8 mouse cellular contexts compared by ENCODE assay signal in genomic region chrX:20703741-20704290, GRCm38 (mm10). TPM values are rescaled to one million over a fixed set of nuclear protein-coding genes. Genes with fewer than 3 reads are reported as not detected.
DNase-seq lines count a peak whose midpoint lies in the region; ATAC-seq and TF ChIP-seq lines count a peak whose summit lies in the region.

Gene Usp11, plus strand, starts transcription at chrX:20703906.

- peak within 1 kb of the TSS; percentile 93 for H3K27ac ChIP-seq in kidney, adult 2 months (ENCODE audit: insufficient read depth, low read depth, low read length)
- peak within 1 kb of the TSS; percentile 95 for H3K27ac ChIP-seq in forebrain, embryonic 15.5 days (replicated peaks)
- peak within 1 kb of the TSS; percentile 93 for H3K27ac ChIP-seq in intestine, embryonic 14.5 days (ENCODE audit: low read depth)
- H3K27ac ChIP-seq in limb, embryonic 11.5 days (replicated peaks; ENCODE audit: low read depth, low read length), result peak within 1 kb of the TSS; percentile 84
- peak within 1 kb of the TSS; percentile 87 for H3K27ac ChIP-seq in midbrain, embryonic 16.5 days (ENCODE audit: low read length)

- WGBS in kidney, adult 2 months, result under 1% methylated on average over 32 of the region's 32 CpGs
- 20% methylated on average over 32 of the region's 32 CpGs for whole genome bisulfite sequencing in forebrain, embryonic 15.5 days
- WGBS in intestine, embryonic 14.5 days, result 18% methylated on average over 32 of the region's 32 CpGs
- WGBS in limb, embryonic 11.5 days, result 17% methylated on average over 32 of the region's 32 CpGs
- 13% methylated on average over 30 of the region's 32 CpGs for WGBS in midbrain, embryonic 16.5 days

- no peak for TF ChIP-seq CTCF in kidney, adult 2 months (conservative IDR thresholded peaks at IDR 0.05; ENCODE audit: insufficient read depth, insufficient read length, low read depth, low read length)

- DNase-seq in kidney, adult 2 months, result no peak
- DNase-seq in kidney, adult 18-20 months, result no peak
- peak; percentile 64 for DNase-seq in brain, embryonic 18.5 days (ENCODE audit: low read depth, low spot score)
- peak; percentile 79 for DNase-seq in intestine, embryonic 14.5 days (ENCODE audit: low spot score)
- DNase-seq in limb, embryonic 11.5 days (ENCODE audit: low spot score), result peak; percentile 67
- peak; percentile 50 for DNase-seq in testis, postnatal 10 days (ENCODE audit: low spot score)

- peak; percentile 78 for ATAC-seq in forebrain, embryonic 15.5 days (replicated peaks)
- ATAC-seq in intestine, embryonic 14.5 days (replicated peaks; ENCODE audit: low FRiP score, low TSS enrichment, low read depth), result peak; percentile 48
- ATAC-seq in limb, embryonic 11.5 days (ENCODE audit: insufficient number of reproducible peaks, low FRiP score, low TSS enrichment, low read depth), result peak; percentile 58
- ATAC-seq in midbrain, embryonic 16.5 days, result peak; percentile 91

- no peaks in the 10 kb centered on the region for H3K27me3 ChIP-seq in kidney, adult 2 months (replicated peaks; ENCODE audit: control insufficient read depth, insufficient read depth, low read length)
- H3K27me3 ChIP-seq in forebrain, embryonic 15.5 days, result no peaks in the 10 kb centered on the region
- H3K27me3 ChIP-seq in intestine, embryonic 14.5 days (replicated peaks; ENCODE audit: control insufficient read depth, insufficient read depth, low read length), result no peaks in the 10 kb centered on the region
- H3K27me3 ChIP-seq in limb, embryonic 11.5 days (ENCODE audit: control insufficient read depth, insufficient read depth, low read length), result no peaks in the 10 kb centered on the region
- no peaks in the 10 kb centered on the region for H3K27me3 ChIP-seq in midbrain, embryonic 16.5 days (ENCODE audit: control insufficient read depth, insufficient read depth, low read depth, low read length)

- H3K9ac ChIP-seq in forebrain, embryonic 15.5 days (replicated peaks), result peak within 1 kb of the TSS; percentile 67
- H3K9ac ChIP-seq in intestine, embryonic 14.5 days (ENCODE audit: low read length), result peak within 1 kb of the TSS; percentile 69
- peak within 1 kb of the TSS; percentile 55 for H3K9ac ChIP-seq in limb, embryonic 11.5 days (ENCODE audit: low read length)
- H3K9ac ChIP-seq in midbrain, embryonic 16.5 days (ENCODE audit: low read depth, low read length), result peak within 1 kb of the TSS; percentile 70

- no peaks in the 10 kb centered on the region; the same call in 1 of the 2 replicates for H3K36me3 ChIP-seq in kidney, adult 2 months (ENCODE audit: control insufficient read depth, insufficient read depth, low read length)
- peaks cover 7% of the 10 kb centered on the region; the same call in 1 of the 2 replicates for H3K36me3 ChIP-seq in forebrain, embryonic 15.5 days
- peaks cover 6% of the 10 kb centered on the region for H3K36me3 ChIP-seq in intestine, embryonic 14.5 days (ENCODE audit: control insufficient read depth, insufficient read depth, low read length)
- H3K36me3 ChIP-seq in limb, embryonic 11.5 days (ENCODE audit: control insufficient read depth, insufficient read depth, low read length), result no peaks in the 10 kb centered on the region
- H3K36me3 ChIP-seq in midbrain, embryonic 16.5 days (ENCODE audit: control insufficient read depth, insufficient read depth, low read length), result no peaks in the 10 kb centered on the region

- peak within 1 kb of the TSS; percentile 97 for H3K4me3 ChIP-seq in kidney, adult 2 months (ENCODE audit: insufficient read depth, low read depth, low read length)
- H3K4me3 ChIP-seq in forebrain, embryonic 15.5 days, result peak within 1 kb of the TSS; percentile 65
- H3K4me3 ChIP-seq in intestine, embryonic 14.5 days (ENCODE audit: low read depth, low read length), result peak within 1 kb of the TSS; percentile 55
- H3K4me3 ChIP-seq in limb, embryonic 11.5 days (ENCODE audit: low read depth, low read length), result peak within 1 kb of the TSS; percentile 49
- peak within 1 kb of the TSS; percentile 65 for H3K4me3 ChIP-seq in midbrain, embryonic 16.5 days (ENCODE audit: low read depth, low read length)

- peak; percentile 13 for TF ChIP-seq POLR2A in kidney, adult 2 months (IDR thresholded peaks at IDR 0.05; ENCODE audit: low read depth, low read length)

- no peaks in the 10 kb centered on the region for H3K9me3 ChIP-seq in forebrain, embryonic 15.5 days
- H3K9me3 ChIP-seq in intestine, embryonic 14.5 days (ENCODE audit: control insufficient read depth, low read length), result no peaks in the 10 kb centered on the region
- no peaks in the 10 kb centered on the region for H3K9me3 ChIP-seq in limb, embryonic 11.5 days (ENCODE audit: control insufficient read depth, low read length)
- H3K9me3 ChIP-seq in midbrain, embryonic 16.5 days (replicated peaks; ENCODE audit: control insufficient read depth, low read length, poor library complexity, severe bottlenecking), result no peaks in the 10 kb centered on the region

- H3K4me2 ChIP-seq in forebrain, embryonic 15.5 days (replicated peaks), result peak within 1 kb of the TSS; percentile 43
- peak within 1 kb of the TSS; percentile 50 for H3K4me2 ChIP-seq in intestine, embryonic 14.5 days (ENCODE audit: low read length)
- H3K4me2 ChIP-seq in limb, embryonic 11.5 days (ENCODE audit: low read depth, severe bottlenecking), result peak within 1 kb of the TSS; percentile 44
- peak within 1 kb of the TSS; percentile 51 for H3K4me2 ChIP-seq in midbrain, embryonic 16.5 days (ENCODE audit: low read length)

- no peaks in the 10 kb centered on the region for H3K4me1 ChIP-seq in kidney, adult 2 months (ENCODE audit: control insufficient read depth, insufficient read depth, low read length)
- H3K4me1 ChIP-seq in forebrain, embryonic 15.5 days, result no peaks in the 10 kb centered on the region
- no peaks in the 10 kb centered on the region for H3K4me1 ChIP-seq in intestine, embryonic 14.5 days (replicated peaks; ENCODE audit: control insufficient read depth, insufficient read depth, low read length)
- no peaks in the 10 kb centered on the region for H3K4me1 ChIP-seq in limb, embryonic 11.5 days (ENCODE audit: control insufficient read depth, insufficient read depth, low read length)
- no peaks in the 10 kb centered on the region for H3K4me1 ChIP-seq in midbrain, embryonic 16.5 days (ENCODE audit: control insufficient read depth, insufficient read depth, low read length)

RNA-seq across cellular contexts. Expression of gene Usp11, which starts in this region (rescaled TPM):
- 7.3 and 8.3 TPM in 2 replicates for polyA plus RNA-seq in kidney, adult 2 months (2012; rRNA removed)
- 85.3 and 86.6 TPM in 2 replicates for polyA plus RNA-seq in forebrain, embryonic 15.5 days (2015; fragmentation: Nextera tagmentation; extraction: Ambion mirVana)
- polyA plus RNA-seq in intestine, embryonic 14.5 days (2014; fragmentation: Nextera tagmentation; extraction: Ambion mirVana), result 36.9 and 41.6 TPM in 2 replicates
- polyA plus RNA-seq in limb, embryonic 11.5 days (2014; fragmentation: Nextera tagmentation; extraction: Ambion mirVana), result 49.6 and 51.0 TPM in 2 replicates
- polyA plus RNA-seq in midbrain, embryonic 16.5 days (2015; fragmentation: Nextera tagmentation; extraction: Ambion mirVana), result 108 and 109 TPM in 2 replicates

Comparison
In these comparisons a context has a peak if more than half of its experiments do, and no peak if none do; other contexts are left out.
1. DNase-seq: peak in brain, embryonic 18.5 days (single experiment), intestine, embryonic 14.5 days (single experiment), limb, embryonic 11.5 days (single experiment) and testis, postnatal 10 days (single experiment); none in kidney, adult 2 months (single experiment) and kidney, adult 18-20 months (single experiment).
2. Peak in every context shown above with its lines, with median percentiles within 50 percentile points of each other: H3K27ac ChIP-seq, H3K4me3 ChIP-seq, ATAC-seq, H3K4me2 ChIP-seq and H3K9ac ChIP-seq.